Mouse (Mus musculus) hindbrain, postnatal 0 days (tissue): ENCODE data around the gene Zfp458. TPM values are rescaled to one million over a fixed set of nuclear protein-coding genes. Genes with fewer than 3 reads are reported as not detected.
"Not testable (repeated sequence)": the region's sequence is repeated elsewhere in the genome, so short reads cannot be mapped to it uniquely, and the experiment has no call there.

Experiments
- ATAC-seq: fragments of 200-750 bp; cut with Nextera tagmentation; 2 replicates; pipeline ENCODE4 v1.8.0; 2017; ENCODE audit warnings: mild to moderate bottlenecking, moderate TSS enrichment, moderate library complexity
- DNase-seq: peaks from one replicate; pipeline ENCODE4 v3.0.0-alpha.2; 2015; ENCODE audit warnings: low spot score
- H3K27ac ChIP-seq: fragments of 300-500 bp; sonication (generic); 2 replicates; pipeline ENCODE4 v1.5.1; 2014; ENCODE audit warnings: mild to moderate bottlenecking
- H3K27me3 ChIP-seq: fragments of 300-500 bp; sonication (generic); 2 replicates; pipeline ENCODE4 v1.6.1; 2014; ENCODE audit warnings: low read length, mixed read lengths; ENCODE audit not compliant: insufficient read depth
- H3K36me3 ChIP-seq: fragments of 300-500 bp; sonication (generic); 2 replicates; pipeline ENCODE4 v1.6.1; 2014; ENCODE audit warnings: low read length, mixed read lengths; ENCODE audit not compliant: insufficient read depth
- H3K4me1 ChIP-seq: fragments of 300-500 bp; sonication (generic); 2 replicates; pipeline ENCODE4 v1.6.1; 2014; ENCODE audit warnings: antibody characterized with exemption, low read length, mixed read lengths; ENCODE audit not compliant: insufficient read depth
- H3K4me2 ChIP-seq: fragments of 300-500 bp; sonication (generic); 2 replicates; pipeline ENCODE4 v1.6.1; 2014; ENCODE audit warnings: low read depth, mild to moderate bottlenecking, low read length, moderate library complexity, mixed read lengths
- H3K4me3 ChIP-seq: fragments of 300-500 bp; sonication (generic); 2 replicates; pipeline ENCODE4 v1.5.1; 2014; ENCODE audit warnings: low read length
- H3K9ac ChIP-seq: fragments of 300-500 bp; sonication (generic); replicated peaks from 2 replicates; pipeline ENCODE4 v1.6.1; 2014; ENCODE audit warnings: mild to moderate bottlenecking, low read length, moderate library complexity, mixed read lengths
- H3K9me3 ChIP-seq: fragments of 300-500 bp; sonication (generic); 2 replicates; pipeline ENCODE4 v1.6.1; 2016; ENCODE audit warnings: low read length, mixed read lengths
- CTCF ChIP-seq: IDR thresholded peaks from 2 replicates; pipeline ENCODE4 v1.5.1; 2016; ENCODE audit warnings: antibody characterized with exemption, control low read depth, low read depth
- WGBS: fragments of 180-500 bp; shearing (Covaris S2); extraction: QIAGEN DNeasy Blood & Tissue Kit; methylation state at CpG from one replicate; pipeline ENCODE4 v1.1.7; 2014; 5-methylcytosine and 5-hydroxymethylcytosine counted together
- polyA plus RNA-seq: library from polyadenylated mRNA; unstranded; fragments of >200 nt; fragmentation: Nextera tagmentation; extraction: Ambion mirVana; gene quantifications from 2 replicates; pipeline ENCODE4 v1.2.1, GENCODE M21; 2015
- total RNA-seq: library from RNA; depleted of rRNA; stranded (reverse); fragments of >200 nt; gene quantifications from 2 replicates; pipeline ENCODE4 v1.2.3, GENCODE M21; 2014; rRNA removed

The Zfp458 gene
- total RNA-seq (5.2 and 11.1 TPM in 2 replicates), polyA plus RNA-seq (3.2 and 4.3 TPM in 2 replicates)

GRCm38 (mm10) chr13:67278314-67278713 lies at the start of gene Zfp458:
TSS of gene Zfp458 (minus strand) at chr13:67278466.
- Histone ChIP-seq H3K9ac (no peak within 1 kb of the TSS), H3K36me3 (no peaks in the 10 kb centered on the region), H3K4me2 (0 out of 2 replicates have a peak within 1 kb of the TSS, but pooled peaks have one; percentile 2), H3K4me3 (no peak within 1 kb of the TSS), H3K9me3 (no peaks in the 10 kb centered on the region), H3K27ac (no peak within 1 kb of the TSS), H3K27me3 (no peaks in the 10 kb centered on the region), H3K4me1 (no peaks in the 10 kb centered on the region)
- TF ChIP-seq CTCF: no peak
- ATAC-seq (peak; percentile 56; the same call in 1 of the 2 replicates), DNase-seq (peak; percentile 42)
- 53% methylated on average over 7 of the region's 7 CpGs for WGBS

DNA sequence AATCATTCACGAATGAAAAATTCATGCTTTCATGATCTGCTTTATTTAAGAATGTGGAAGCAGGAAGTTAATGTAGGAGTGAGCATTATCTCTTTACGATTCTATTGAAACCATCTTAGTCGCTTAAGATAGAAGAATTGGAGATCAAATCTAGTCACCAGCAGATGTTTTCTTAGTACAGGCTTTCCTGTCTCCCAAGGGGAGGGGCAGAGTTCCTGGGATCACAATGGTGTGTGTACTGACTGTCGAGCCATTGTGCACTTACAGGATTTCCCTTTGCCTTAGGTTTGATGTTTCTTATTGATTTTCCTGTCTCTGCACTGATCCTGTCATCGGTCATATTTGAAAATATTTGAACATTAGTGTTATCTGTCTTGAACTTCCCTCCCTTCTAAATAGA lies 28.5 kb upstream of the Zfp458 start:
- Histone ChIP-seq H3K4me3 (peak overlapping the region; percentile 80), H3K9ac (peak overlapping the region; percentile 77; the same call in 1 of the 2 replicates), H3K4me1 (peaks cover 6% of the 10 kb centered on the region; the same call in 1 of the 2 replicates), H3K27me3 (no peaks in the 10 kb centered on the region), H3K9me3 (no peaks in the 10 kb centered on the region), H3K27ac (peak overlapping the region; percentile 82), H3K4me2 (peak overlapping the region; percentile 84), H3K36me3 (no peaks in the 10 kb centered on the region)
- WGBS: 32% methylated on average over 5 of the region's 5 CpGs
- no peak for TF ChIP-seq CTCF
- peak; percentile 8 for DNase-seq
- peak; percentile 60 for ATAC-seq

- Histone ChIP-seq H3K4me2 (peak within 1 kb of the TSS; percentile 84), H3K4me3 (peak within 1 kb of the TSS; percentile 80), H3K9me3 (no peaks in the 10 kb centered on the region), H3K9ac (peak within 1 kb of the TSS; percentile 77), H3K4me1 (peaks cover 6% of the 10 kb centered on the region; the same call in 1 of the 2 replicates), H3K27me3 (no peaks in the 10 kb centered on the region), H3K27ac (peak within 1 kb of the TSS; percentile 82), H3K36me3 (no peaks in the 10 kb centered on the region)
- DNase-seq: peak; percentile 96
- peak; percentile 32 for TF ChIP-seq CTCF
- peak; percentile 99 for ATAC-seq
- WGBS: 8% methylated on average over 16 of the region's 16 CpGs
These were observed 27.8 kb upstream of the Zfp458 start, which contains the start of gene Zfp457 for GRCm38 (mm10) chr13:67305822-67306672. TSS of gene Zfp457 (minus strand) at chr13:67306485.

DNA sequence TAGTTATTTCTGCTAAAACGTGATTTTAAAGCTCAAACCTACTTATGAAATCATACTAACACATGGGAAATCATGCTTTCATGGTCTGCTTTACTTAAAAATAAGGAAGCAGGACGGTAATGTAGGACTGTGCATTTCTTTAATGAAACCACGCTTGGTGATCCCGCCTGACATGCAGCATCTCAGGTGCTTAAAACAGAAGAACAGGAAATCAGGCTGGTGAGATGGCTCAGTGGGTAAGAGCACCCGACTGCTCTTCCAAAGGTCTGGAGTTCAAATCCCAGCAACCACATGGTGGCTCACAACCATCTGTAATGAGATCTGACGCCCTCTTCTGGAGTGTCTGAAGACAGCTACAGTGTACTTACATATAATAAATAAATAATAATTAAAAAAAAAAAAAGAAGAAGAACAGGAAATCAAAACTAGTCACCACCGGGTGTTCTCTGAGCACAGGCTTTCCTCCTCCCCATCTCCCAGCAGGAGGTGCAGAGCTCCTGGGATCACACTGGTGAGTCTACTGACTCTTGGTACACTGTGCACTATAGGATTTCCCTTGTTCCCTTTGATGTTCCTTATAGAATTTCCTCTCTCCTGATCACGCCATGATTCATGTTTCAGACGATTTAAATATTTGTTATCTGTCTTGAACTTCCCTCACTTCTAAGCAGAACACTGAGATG lies 8.7 kb downstream of the Zfp458 start:
- 40% methylated on average over 8 of the region's 9 CpGs for WGBS
- Histone ChIP-seq H3K27ac (peak overlapping the region; percentile 69; the same call in 1 of the 2 replicates), H3K9ac (peak overlapping the region; percentile 53), H3K4me3 (peak overlapping the region; percentile 74), H3K4me2 (peak overlapping the region; percentile 63)
- not testable (repeated sequence) for H3K36me3 ChIP-seq, H3K9me3 ChIP-seq, H3K4me1 ChIP-seq, H3K27me3 ChIP-seq, DNase-seq
- ATAC-seq: peak; percentile 69; the same call in 1 of the 2 replicates

- peak overlapping the region; percentile 69 for H3K27ac ChIP-seq
- no peaks in the 10 kb centered on the region for H3K36me3 ChIP-seq
- peaks cover 8% of the 10 kb centered on the region for H3K9me3 ChIP-seq
- no peaks in the 10 kb centered on the region for H3K27me3 ChIP-seq
- DNase-seq (peak; percentile 90), ATAC-seq (peak; percentile 99)
- H3K4me3 ChIP-seq: peak overlapping the region; percentile 74
- peak overlapping the region; percentile 53 for H3K9ac ChIP-seq
- H3K4me2 ChIP-seq: peak overlapping the region; percentile 63
- no peak for TF ChIP-seq CTCF
- H3K4me1 ChIP-seq: no peaks in the 10 kb centered on the region
- WGBS: 7% methylated on average over 18 of the region's 18 CpGs
These were observed 9.5 kb downstream of the Zfp458 start for GRCm38 (mm10) chr13:67268568-67269369.

- ATAC-seq: no peak
- H3K36me3 ChIP-seq: no peaks in the 10 kb centered on the region
- DNase-seq: no peak
- no peaks in the 10 kb centered on the region for H3K9me3 ChIP-seq
- H3K27ac ChIP-seq: no peak overlapping the region
- no peak overlapping the region for H3K9ac ChIP-seq
- 67% methylated on average over 4 of the region's 4 CpGs for WGBS
- no peak overlapping the region for H3K4me2 ChIP-seq
- H3K4me1 ChIP-seq: no peaks in the 10 kb centered on the region
- no peaks in the 10 kb centered on the region for H3K27me3 ChIP-seq
- no peak overlapping the region for H3K4me3 ChIP-seq
- no peak for TF ChIP-seq CTCF
These were observed 64.2 kb downstream of the Zfp458 start for GRCm38 (mm10) chr13:67214015-67214607.

Other genes with a start within 250 kb of the Zfp458 start
- gene Zfp712, start 217.3 kb downstream of the Zfp458 start, total RNA-seq: 3.6 TPM in 2 replicates
- gene Zfp712, start 217.3 kb downstream of the Zfp458 start, polyA plus RNA-seq: 2.5 and 2.7 TPM in 2 replicates
- 1.8 and 4.2 TPM in 2 replicates for gene Zfp708, start 180.5 kb downstream of the Zfp458 start, total RNA-seq
- 3.9 and 4.6 TPM in 2 replicates for gene Zfp708, start 180.5 kb downstream of the Zfp458 start, polyA plus RNA-seq
- gene Gm28557, start 169.9 kb downstream of the Zfp458 start, total RNA-seq: 0.43 and 2.7 TPM in 2 replicates
- 0.78 and 1.3 TPM in 2 replicates for gene Gm28557, start 169.9 kb downstream of the Zfp458 start, polyA plus RNA-seq
- gene Rslcan18, start 162.2 kb downstream of the Zfp458 start, total RNA-seq: 0.05 TPM in 1 of 2 replicates, not detected in the other
- gene Rslcan18, start 162.2 kb downstream of the Zfp458 start, polyA plus RNA-seq: not detected in 2 replicates
- 4.8 and 5.9 TPM in 2 replicates for gene Zfp759, start 156.8 kb downstream of the Zfp458 start, total RNA-seq
- gene Zfp759, start 156.8 kb downstream of the Zfp458 start, polyA plus RNA-seq: 2.2 and 2.5 TPM in 2 replicates
- gene Rsl1, start 105.3 kb downstream of the Zfp458 start, total RNA-seq: 3.0 and 7.3 TPM in 2 replicates
- 2.3 and 2.8 TPM in 2 replicates for gene Rsl1, start 105.3 kb downstream of the Zfp458 start, polyA plus RNA-seq
- gene Zfp455, start 84.0 kb downstream of the Zfp458 start, total RNA-seq: 0.79 and 1.0 TPM in 2 replicates
- 0.80 and 1.6 TPM in 2 replicates for gene Zfp455, start 84.0 kb downstream of the Zfp458 start, polyA plus RNA-seq
- 1.6 and 3.7 TPM in 2 replicates for gene Zfp457, start 28.0 kb upstream of the Zfp458 start, total RNA-seq
- gene Zfp457, start 28.0 kb upstream of the Zfp458 start, polyA plus RNA-seq: 0.73 and 0.81 TPM in 2 replicates
- 2.5 and 4.1 TPM in 2 replicates for gene Zfp595, start 54.1 kb upstream of the Zfp458 start, total RNA-seq
- gene Zfp595, start 54.1 kb upstream of the Zfp458 start, polyA plus RNA-seq: 0.66 and 0.84 TPM in 2 replicates
- gene Gm28044, start 82.1 kb upstream of the Zfp458 start, total RNA-seq: not detected in 2 replicates
- 0.51 TPM in 1 of 2 replicates, not detected in the other for gene Gm28044, start 82.1 kb upstream of the Zfp458 start, polyA plus RNA-seq
- 0.43 and 0.84 TPM in 2 replicates for gene Zfp953, start 82.1 kb upstream of the Zfp458 start, total RNA-seq
- gene Zfp953, start 82.1 kb upstream of the Zfp458 start, polyA plus RNA-seq: 0.23 and 0.24 TPM in 2 replicates
- gene Gm28041, start 97.3 kb upstream of the Zfp458 start, total RNA-seq: not detected in 2 replicates
- not detected in 2 replicates for gene Gm28041, start 97.3 kb upstream of the Zfp458 start, polyA plus RNA-seq
- 0.14 and 0.37 TPM in 2 replicates for gene Zfp456, start 97.3 kb upstream of the Zfp458 start, total RNA-seq
- gene Zfp456, start 97.3 kb upstream of the Zfp458 start, polyA plus RNA-seq: 0.24 and 0.33 TPM in 2 replicates
- 1.3 and 2.9 TPM in 2 replicates for gene Zfp429, start 121.4 kb upstream of the Zfp458 start, total RNA-seq
- gene Zfp429, start 121.4 kb upstream of the Zfp458 start, polyA plus RNA-seq: 1.0 and 2.1 TPM in 2 replicates
- gene Zfp459, start 143.0 kb upstream of the Zfp458 start, total RNA-seq: 0.78 and 3.0 TPM in 2 replicates
- 0.63 and 1.6 TPM in 2 replicates for gene Zfp459, start 143.0 kb upstream of the Zfp458 start, polyA plus RNA-seq
- 4.0 and 12.6 TPM in 2 replicates for gene Zfp874a, start 173.2 kb upstream of the Zfp458 start, total RNA-seq
- gene Zfp874a, start 173.2 kb upstream of the Zfp458 start, polyA plus RNA-seq: 3.5 and 3.9 TPM in 2 replicates
- gene Zfp874b, start 205.8 kb upstream of the Zfp458 start, total RNA-seq: 9.7 and 12.7 TPM in 2 replicates
- gene Zfp874b, start 205.8 kb upstream of the Zfp458 start, polyA plus RNA-seq: 2.0 and 2.4 TPM in 2 replicates
- 3.0 and 3.6 TPM in 2 replicates for gene Zfp58, start 222.1 kb upstream of the Zfp458 start, total RNA-seq
- gene Zfp58, start 222.1 kb upstream of the Zfp458 start, polyA plus RNA-seq: 3.7 and 4.4 TPM in 2 replicates
- not detected in 2 replicates for gene Gm26965, start 247.7 kb upstream of the Zfp458 start, total RNA-seq
- 0.45 TPM in 1 of 2 replicates, not detected in the other for gene Gm26965, start 247.7 kb upstream of the Zfp458 start, polyA plus RNA-seq
- 22.8 and 23.4 TPM in 2 replicates for gene Zfp87, start 247.7 kb upstream of the Zfp458 start, total RNA-seq
- gene Zfp87, start 247.7 kb upstream of the Zfp458 start, polyA plus RNA-seq: 27.0 and 33.3 TPM in 2 replicates